Mouse (Mus musculus) ovary, adult 18-20 months (tissue): ENCODE data around the gene Gdpd5.

ENCODE experiments used
- DNase-seq: peaks from one replicate; pipeline ENCODE4 v3.0.0; 2022; ENCODE audit warnings: low spot score, mixed read lengths

Gene Gdpd5

GRCm38 (mm10) chr7:99381214-99382087 is at the start of gene Gdpd5:
Gene Gdpd5 (plus strand): TSS chr7:99381414.
- peak; percentile 98 for DNase-seq

GRCm38 (mm10) chr7:99332774-99333480 is 48.3 kb upstream of the Gdpd5 start:
- DNase-seq: peak; percentile 48

- no peak for DNase-seq
Observed at GRCm38 (mm10) chr7:99340736-99341135, 40.5 kb upstream of the Gdpd5 start.

GRCm38 (mm10) chr7:99343577-99343976 is 37.6 kb upstream of the Gdpd5 start:
- DNase-seq: no peak

- DNase-seq: no peak
Observed at GRCm38 (mm10) chr7:99347268-99347667, 33.9 kb upstream of the Gdpd5 start.

GRCm38 (mm10) chr7:99348883-99349282 is 32.3 kb upstream of the Gdpd5 start:
- DNase-seq: no peak

- DNase-seq: no peak
Observed at GRCm38 (mm10) chr7:99349782-99350720, 31.2 kb upstream of the Gdpd5 start.

GRCm38 (mm10) chr7:99351104-99351801 is 30.0 kb upstream of the Gdpd5 start:
- peak; percentile 40 for DNase-seq

GRCm38 (mm10) chr7:99351802-99352517 is 29.3 kb upstream of the Gdpd5 start:
- peak; percentile 23 for DNase-seq

- DNase-seq: peak; percentile 90
Observed at GRCm38 (mm10) chr7:99352526-99353400, 28.5 kb upstream of the Gdpd5 start, which contains the start of gene Serpinh1. Gene Serpinh1 (minus strand): TSS chr7:99353239.

- peak; percentile 79 for DNase-seq
Observed at GRCm38 (mm10) chr7:99355731-99356131, 25.5 kb upstream of the Gdpd5 start.

- peak; percentile 46 for DNase-seq
Observed at GRCm38 (mm10) chr7:99356244-99356930, 24.8 kb upstream of the Gdpd5 start.

- peak; percentile 83 for DNase-seq
Observed at GRCm38 (mm10) chr7:99357201-99357600, 24.0 kb upstream of the Gdpd5 start.

GRCm38 (mm10) chr7:99358371-99358770 is 22.8 kb upstream of the Gdpd5 start:
- DNase-seq: no peak

- peak; percentile 80 for DNase-seq
Observed at GRCm38 (mm10) chr7:99360021-99360802, 21.0 kb upstream of the Gdpd5 start.

GRCm38 (mm10) chr7:99360803-99361414 is 20.3 kb upstream of the Gdpd5 start:
- no peak for DNase-seq

- no peak for DNase-seq
Observed at GRCm38 (mm10) chr7:99362137-99362536, 19.1 kb upstream of the Gdpd5 start.

GRCm38 (mm10) chr7:99365069-99365468 is 16.1 kb upstream of the Gdpd5 start:
- peak; percentile 44 for DNase-seq
